Mouse (Mus musculus): ENCODE results near the gene Siae. TPM values are rescaled to one million over a fixed set of nuclear protein-coding genes. Genes with fewer than 3 reads are reported as not detected.

Gene Siae
- polyA plus RNA-seq, 1 experiment: 8.0 TPM

GRCm38 (mm10) chr9:37670261-37670660 is 114.8 kb downstream of the Siae start:
- no peaks in the 10 kb centered on the region for H3K27me3 ChIP-seq (ENCODE audit: control insufficient read depth, insufficient read depth, low read length)
- TF ChIP-seq POLR2A (IDR thresholded peaks at IDR 0.05; ENCODE audit: low read depth, low read length): no peak
- WGBS: 83% methylated on average over 3 of the region's 3 CpGs
- no peaks in the 10 kb centered on the region for H3K4me1 ChIP-seq (ENCODE audit: control insufficient read depth, insufficient read depth, insufficient read length, low read length)
- no peak overlapping the region for H3K4me3 ChIP-seq (ENCODE audit: low read depth, low read length)
- no peaks in the 10 kb centered on the region for H3K36me3 ChIP-seq (ENCODE audit: control insufficient read depth, insufficient read depth, low read length)
- H3K27ac ChIP-seq (ENCODE audit: insufficient read depth, low read depth, low read length): no peak overlapping the region

GRCm38 (mm10) chr9:37675287-37675686 is 119.8 kb downstream of the Siae start:
- 82% methylated on average over 4 of the region's 4 CpGs for WGBS
- TF ChIP-seq POLR2A (IDR thresholded peaks at IDR 0.05; ENCODE audit: low read depth, low read length) (no peak), CTCF (IDR thresholded peaks at IDR 0.05; ENCODE audit: extremely low read depth, insufficient read length, insufficient replicate concordance, low read depth, low read length) (no peak)
- no peak overlapping the region for H3K27ac ChIP-seq (ENCODE audit: insufficient read depth, low read depth, low read length)
- H3K27me3 ChIP-seq (ENCODE audit: control insufficient read depth, insufficient read depth, low read length): no peaks in the 10 kb centered on the region
- H3K36me3 ChIP-seq (ENCODE audit: control insufficient read depth, insufficient read depth, low read length): no peaks in the 10 kb centered on the region
- H3K4me1 ChIP-seq (ENCODE audit: control insufficient read depth, insufficient read depth, insufficient read length, low read length): no peaks in the 10 kb centered on the region
- H3K4me3 ChIP-seq (ENCODE audit: low read depth, low read length): no peak overlapping the region

- Histone ChIP-seq H3K27ac (ENCODE audit: insufficient read depth, low read depth, low read length) (no peak overlapping the region), H3K4me1 (ENCODE audit: control insufficient read depth, insufficient read depth, insufficient read length, low read length) (no peaks in the 10 kb centered on the region), H3K4me3 (ENCODE audit: low read depth, low read length) (no peak overlapping the region), H3K36me3 (ENCODE audit: control insufficient read depth, insufficient read depth, low read length) (no peaks in the 10 kb centered on the region), H3K27me3 (ENCODE audit: control insufficient read depth, insufficient read depth, low read length) (no peaks in the 10 kb centered on the region)
- no peak for TF ChIP-seq CTCF (IDR thresholded peaks at IDR 0.05; ENCODE audit: extremely low read depth, insufficient read length, insufficient replicate concordance, low read depth, low read length)
- 90% methylated on average over 1 of the region's 1 CpGs for WGBS
Measured at GRCm38 (mm10) chr9:37681123-37681522, 125.6 kb downstream of the Siae start.

DNA sequence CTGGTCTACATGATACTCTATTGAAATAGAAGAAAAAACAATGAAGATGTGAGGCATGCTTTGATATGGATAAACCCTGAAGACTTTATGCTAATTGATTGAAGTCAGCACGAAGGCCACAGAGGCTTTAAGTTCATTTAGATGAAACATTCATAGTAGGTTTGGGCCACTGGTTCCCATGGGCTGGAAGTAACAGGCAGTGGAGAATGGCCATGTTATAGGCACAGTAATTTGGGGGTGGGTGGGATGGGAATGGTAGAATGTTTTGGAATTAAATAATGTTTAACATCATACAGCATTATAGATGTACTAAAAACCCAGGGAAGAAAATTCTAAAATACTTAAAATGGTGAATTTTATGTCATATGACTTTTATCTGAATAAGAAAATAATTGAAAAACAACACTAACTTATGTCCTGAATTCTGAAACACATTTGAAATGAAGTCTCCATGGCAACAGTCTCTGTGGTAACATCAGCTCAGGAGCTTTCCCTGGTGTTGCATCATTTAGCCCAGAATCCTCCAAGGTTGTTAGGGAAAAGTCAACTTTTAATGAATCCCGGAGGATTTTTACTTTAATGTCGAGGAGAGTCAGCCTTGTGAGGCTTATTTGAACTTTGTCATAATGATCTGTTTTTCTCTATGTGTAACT is 131.9 kb downstream of the Siae start:
- Histone ChIP-seq H3K27me3 (ENCODE audit: control insufficient read depth, insufficient read depth, low read length) (no peaks in the 10 kb centered on the region), H3K4me1 (ENCODE audit: control insufficient read depth, insufficient read depth, insufficient read length, low read length) (no peaks in the 10 kb centered on the region), H3K4me3 (ENCODE audit: low read depth, low read length) (no peak overlapping the region), H3K27ac (ENCODE audit: insufficient read depth, low read depth, low read length) (no peak overlapping the region), H3K36me3 (ENCODE audit: control insufficient read depth, insufficient read depth, low read length) (no peaks in the 10 kb centered on the region)
- 77% methylated on average over 3 of the region's 3 CpGs for WGBS
- TF ChIP-seq CTCF (IDR thresholded peaks at IDR 0.05; ENCODE audit: extremely low read depth, insufficient read length, insufficient replicate concordance, low read depth, low read length) (no peak), POLR2A (IDR thresholded peaks at IDR 0.05; ENCODE audit: low read depth, low read length) (no peak)

DNA sequence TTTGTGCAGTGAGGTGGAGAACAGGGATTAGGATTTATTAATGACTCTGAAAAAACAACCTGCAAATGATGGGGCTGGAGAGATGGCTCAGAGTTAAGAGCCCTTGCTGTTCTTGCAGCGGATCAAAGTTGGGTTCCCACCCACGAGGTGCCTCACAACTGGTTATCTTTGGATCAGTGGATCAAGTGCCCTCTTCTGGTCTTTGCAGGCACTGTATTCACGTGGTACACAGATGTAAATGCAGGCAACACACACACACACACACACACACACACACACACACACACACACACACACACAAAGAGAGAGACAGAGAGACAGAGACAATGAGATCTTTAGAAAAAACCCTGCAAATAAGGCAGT is 132.4 kb downstream of the Siae start:
- H3K27me3 ChIP-seq (ENCODE audit: control insufficient read depth, insufficient read depth, low read length): no peaks in the 10 kb centered on the region
- H3K36me3 ChIP-seq (ENCODE audit: control insufficient read depth, insufficient read depth, low read length): no peaks in the 10 kb centered on the region
- no peaks in the 10 kb centered on the region for H3K4me1 ChIP-seq (ENCODE audit: control insufficient read depth, insufficient read depth, insufficient read length, low read length)
- H3K4me3 ChIP-seq (ENCODE audit: low read depth, low read length): no peak overlapping the region
- H3K27ac ChIP-seq (ENCODE audit: insufficient read depth, low read depth, low read length): no peak overlapping the region
- WGBS: 43% methylated on average over 3 of the region's 3 CpGs
- TF ChIP-seq CTCF (IDR thresholded peaks at IDR 0.05; ENCODE audit: extremely low read depth, insufficient read length, insufficient replicate concordance, low read depth, low read length) (no peak), POLR2A (IDR thresholded peaks at IDR 0.05; ENCODE audit: low read depth, low read length) (no peak)

GRCm38 (mm10) chr9:37689970-37690686 is 134.6 kb downstream of the Siae start:
- TF ChIP-seq CTCF (IDR thresholded peaks at IDR 0.05; ENCODE audit: extremely low read depth, insufficient read length, insufficient replicate concordance, low read depth, low read length): no peak
- TF ChIP-seq POLR2A (IDR thresholded peaks at IDR 0.05; ENCODE audit: low read depth, low read length): no peak
- Histone ChIP-seq H3K36me3 (ENCODE audit: control insufficient read depth, insufficient read depth, low read length) (no peaks in the 10 kb centered on the region), H3K4me1 (ENCODE audit: control insufficient read depth, insufficient read depth, insufficient read length, low read length) (no peaks in the 10 kb centered on the region), H3K27ac (ENCODE audit: insufficient read depth, low read depth, low read length) (no peak overlapping the region), H3K27me3 (ENCODE audit: control insufficient read depth, insufficient read depth, low read length) (no peaks in the 10 kb centered on the region), H3K4me3 (ENCODE audit: low read depth, low read length) (no peak overlapping the region)
- WGBS: 60% methylated on average over 5 of the region's 5 CpGs

Other genes with a start within 250 kb of the Siae start
- 0.37 and 0.66 TPM in 2 replicates for gene Ccdc15, start 207.3 kb upstream of the Siae start, polyA plus RNA-seq (2012; rRNA removed)
- gene Hepacam, start 188.3 kb upstream of the Siae start, polyA plus RNA-seq (2012; rRNA removed): 0.11 and 0.32 TPM in 2 replicates
- 5.1 and 12.0 TPM in 2 replicates for gene Robo4, start 153.8 kb upstream of the Siae start, polyA plus RNA-seq (2012; rRNA removed)
- gene Robo3, start 122.5 kb upstream of the Siae start, polyA plus RNA-seq (2012; rRNA removed): 0.96 and 1.9 TPM in 2 replicates
- 11.8 and 16.2 TPM in 2 replicates for gene Msantd2, start 66.4 kb upstream of the Siae start, polyA plus RNA-seq (2012; rRNA removed)
- 10.1 and 13.6 TPM in 2 replicates for gene Esam, start 27.6 kb upstream of the Siae start, polyA plus RNA-seq (2012; rRNA removed)
- gene Vsig2, start 16.4 kb upstream of the Siae start, polyA plus RNA-seq (2012; rRNA removed): 2.7 and 56.1 TPM in 2 replicates
- 3.1 and 7.8 TPM in 2 replicates for gene Nrgn, start 2.8 kb upstream of the Siae start, polyA plus RNA-seq (2012; rRNA removed)
- 0.39 and 0.42 TPM in 2 replicates for gene Spa17, start 58.0 kb downstream of the Siae start, polyA plus RNA-seq (2012; rRNA removed)
- gene Tbrg1, start 101.6 kb downstream of the Siae start, polyA plus RNA-seq (2012; rRNA removed): 22.4 and 45.1 TPM in 2 replicates
- gene Panx3, start 113.5 kb downstream of the Siae start, polyA plus RNA-seq (2012; rRNA removed): not detected in 2 replicates
- not detected in 2 replicates for gene Olfr160, start 160.6 kb downstream of the Siae start, polyA plus RNA-seq (2012; rRNA removed)
- gene Olfr874, start 189.4 kb downstream of the Siae start, polyA plus RNA-seq (2012; rRNA removed): not detected in 2 replicates
- not detected in 2 replicates for gene Olfr875, start 216.2 kb downstream of the Siae start, polyA plus RNA-seq (2012; rRNA removed)
- gene Olfr876, start 247.3 kb downstream of the Siae start, polyA plus RNA-seq (2012; rRNA removed): not detected in 2 replicates